Mouse (Mus musculus) neutrophil, adult 5-6 weeks (primary cell): ENCODE measurements around the gene Capn10. TPM values are rescaled to one million over a fixed set of nuclear protein-coding genes. Genes with fewer than 3 reads are reported as not detected.

ENCODE experiments used
- total RNA-seq: library from RNA; stranded (forward); fragments of 200-1000 nt; gene quantifications from 2 replicates; pipeline ENCODE4 v1.2.3, GENCODE M21; 2017

Gene Capn10
- total RNA-seq, 1 experiment from 2014 or later = 27.0 TPM

Other genes starting within 250 kb of the Capn10 start
- gene Gpc1, start 102.7 kb upstream of the Capn10 start, total RNA-seq = 2.7 and 3.0 TPM in 2 replicates
- 0.37 and 0.93 TPM in 2 replicates for gene Ankmy1, start 31.5 kb upstream of the Capn10 start, total RNA-seq
- gene Dusp28, start 27.4 kb upstream of the Capn10 start, total RNA-seq = 4.1 and 4.3 TPM in 2 replicates
- 38.5 and 49.8 TPM in 2 replicates for gene Rnpepl1, start 23.6 kb upstream of the Capn10 start, total RNA-seq
- 22.1 and 24.3 TPM in 2 replicates for gene Gpr35, start 16.5 kb downstream of the Capn10 start, total RNA-seq
- gene Aqp12, start 72.0 kb downstream of the Capn10 start, total RNA-seq = not detected in 2 replicates
- gene Kif1a, start 167.6 kb downstream of the Capn10 start, total RNA-seq = not detected in 2 replicates
- not detected in 2 replicates for gene Agxt, start 200.9 kb downstream of the Capn10 start, total RNA-seq
- gene 2310007B03Rik, start 226.6 kb downstream of the Capn10 start, total RNA-seq = 0.93 and 0.98 TPM in 2 replicates
- not detected in 2 replicates for gene Crocc2, start 234.3 kb downstream of the Capn10 start, total RNA-seq